Mouse (Mus musculus) lung, postnatal 10 days (tissue): ENCODE data around the gene Pbx4.
A peak's percentile ranks its signal among the peaks of the same experiment; 100 is the strongest.

Source experiments
- DNase-seq: peaks from one replicate; pipeline ENCODE4 v3.0.0; 2021

The Pbx4 gene

GRCm38 (mm10) chr8:69901484-69902162, 69.3 kb downstream of the Pbx4 start:
- peak; percentile 98 for DNase-seq

- DNase-seq: peak; percentile 30
Measured at GRCm38 (mm10) chr8:69902163-69903062, 70.1 kb downstream of the Pbx4 start, which contains the start of the genes Tssk6, Ndufa13 and Yjefn3. TSS of gene Tssk6 (plus strand) at chr8:69902184. TSS of gene Ndufa13 (minus strand) at chr8:69902558. TSS of gene Yjefn3 (minus strand) at chr8:69902712.

DNA sequence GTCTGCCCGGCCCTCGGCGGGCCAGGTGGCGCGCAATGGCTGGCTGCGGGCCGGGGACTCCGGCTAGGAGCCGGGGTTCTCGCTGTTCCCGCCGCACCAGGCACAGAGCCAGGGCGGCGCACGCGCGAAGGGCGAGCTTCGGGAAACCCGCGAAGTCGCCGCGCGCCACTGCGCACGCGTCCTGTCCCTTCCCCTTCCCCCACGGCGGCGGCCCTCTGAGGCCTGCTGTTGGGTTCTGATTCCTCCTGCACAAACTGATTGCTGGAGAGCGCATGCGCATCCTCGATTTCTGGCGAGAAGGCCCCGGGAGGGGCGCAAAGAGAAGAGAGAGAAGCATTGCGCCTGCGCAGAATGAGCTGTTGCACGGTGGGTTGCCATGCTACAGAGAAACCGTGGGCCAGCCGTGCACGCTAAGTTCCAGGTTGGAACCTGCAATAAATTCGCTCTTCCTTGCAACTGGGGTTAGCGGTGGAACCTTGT, 70.8 kb downstream of the Pbx4 start:
- DNase-seq: peak; percentile 99

DNA sequence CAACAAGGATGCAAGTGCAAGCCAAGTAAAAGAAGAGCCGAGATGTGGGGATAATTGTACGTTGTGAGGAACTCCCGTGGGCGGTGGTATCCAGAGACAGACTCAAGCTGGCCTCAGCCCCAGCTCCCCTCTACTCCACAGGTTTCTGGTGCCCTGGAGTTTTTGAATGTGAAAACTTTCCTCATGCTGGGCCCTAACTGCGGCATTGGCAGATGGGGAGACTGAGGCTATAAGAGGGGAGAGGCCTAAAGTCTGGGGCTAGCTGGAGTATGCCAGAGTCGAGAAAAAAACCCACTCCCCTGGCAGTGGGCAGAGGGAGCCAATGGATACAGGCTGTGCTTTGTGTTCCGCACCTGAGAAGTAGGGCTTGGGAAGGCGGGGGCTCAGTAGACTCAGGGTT, 71.8 kb downstream of the Pbx4 start:
- DNase-seq: no peak

DNA sequence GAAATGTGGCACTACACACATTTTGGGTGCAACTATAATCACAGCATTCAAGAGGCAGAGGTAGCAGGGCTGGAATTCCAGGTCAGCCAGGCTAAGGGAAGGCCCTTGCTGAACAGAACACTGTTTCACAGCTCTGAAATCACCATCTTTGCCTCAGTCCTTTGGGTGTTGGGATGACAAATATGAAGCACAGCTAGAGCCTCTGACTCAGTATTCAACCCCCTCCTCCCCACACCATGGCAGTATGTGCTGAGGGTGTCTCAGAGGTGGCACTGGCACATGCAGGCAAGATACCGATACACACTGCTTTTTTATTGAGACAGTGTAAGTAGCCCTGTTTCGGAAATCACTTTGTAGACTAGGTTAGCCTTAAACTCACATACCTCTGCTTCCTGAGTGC, 74.0 kb downstream of the Pbx4 start:
- no peak for DNase-seq

DNA sequence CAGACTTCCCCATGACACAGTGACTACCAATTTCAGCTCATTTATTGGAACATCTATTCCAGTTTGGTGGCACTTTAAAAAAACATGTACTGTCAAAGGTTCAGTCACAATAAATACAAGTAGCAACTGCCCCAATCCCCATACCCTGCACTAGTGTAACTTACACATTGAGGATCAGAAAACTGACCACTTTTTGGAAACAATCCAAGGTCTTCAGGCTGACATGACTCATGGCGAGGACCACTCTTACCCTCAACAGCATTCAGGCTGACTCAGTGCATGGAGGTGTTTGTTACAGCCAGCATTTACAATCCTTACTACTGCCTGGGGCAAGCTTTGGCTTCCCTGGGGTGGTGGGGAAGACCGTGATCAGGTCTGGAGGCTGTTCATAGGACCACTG, 74.8 kb downstream of the Pbx4 start:
- no peak for DNase-seq

DNA sequence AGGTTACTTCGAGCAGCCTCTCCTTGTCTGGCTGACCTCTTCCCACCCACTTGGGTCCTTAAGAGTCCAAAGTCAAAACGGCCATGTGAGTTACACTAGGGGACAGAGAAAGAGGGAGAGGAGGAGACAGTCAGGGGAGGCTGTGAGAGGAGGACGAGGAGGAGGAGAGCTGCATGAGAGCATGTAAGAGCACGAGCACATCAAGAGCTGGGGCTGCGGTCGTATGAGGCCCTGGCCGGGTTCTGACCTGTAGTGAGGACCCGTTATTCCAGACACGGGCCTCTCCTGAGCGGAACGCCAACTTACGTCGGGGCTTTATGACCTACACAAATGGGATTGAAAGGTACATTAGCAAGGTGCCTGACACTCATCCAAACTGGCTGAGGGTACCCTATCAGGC, 79.6 kb downstream of the Pbx4 start:
- no peak for DNase-seq

DNA sequence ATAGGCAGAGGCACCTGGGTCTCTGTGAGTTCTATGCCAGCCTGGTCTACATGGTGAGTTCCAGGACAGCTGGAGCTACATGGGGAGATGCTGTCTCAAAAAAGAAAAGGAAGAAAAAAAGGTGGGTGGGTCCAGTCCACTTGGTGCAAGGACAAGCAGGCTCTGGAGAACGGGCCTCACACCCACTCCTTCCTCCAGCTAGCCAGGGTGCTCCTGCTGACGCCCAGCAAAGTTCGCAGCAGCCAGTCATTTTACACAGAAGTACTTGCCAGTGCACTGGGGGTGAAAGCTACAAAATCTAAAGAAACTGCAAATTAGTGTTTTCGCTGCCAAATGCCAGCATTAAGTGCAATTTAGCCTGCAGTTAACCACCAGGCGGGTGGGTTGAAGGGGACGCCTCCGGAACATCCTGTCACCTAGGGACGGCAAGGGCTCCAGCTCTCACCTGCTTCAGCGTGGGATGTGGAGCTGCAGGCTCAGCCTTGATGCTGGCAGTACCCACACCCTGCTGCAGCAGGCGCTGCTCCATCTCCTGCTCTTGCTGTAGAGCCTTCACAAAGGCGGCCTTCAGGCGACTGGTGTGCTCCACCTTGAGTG, 80.3 kb downstream of the Pbx4 start:
- no peak for DNase-seq

- DNase-seq: no peak
Measured at GRCm38 (mm10) chr8:69914526-69914925, 82.2 kb downstream of the Pbx4 start.

- DNase-seq: peak; percentile 48
Measured at GRCm38 (mm10) chr8:69915748-69916147, 83.5 kb downstream of the Pbx4 start.

DNA sequence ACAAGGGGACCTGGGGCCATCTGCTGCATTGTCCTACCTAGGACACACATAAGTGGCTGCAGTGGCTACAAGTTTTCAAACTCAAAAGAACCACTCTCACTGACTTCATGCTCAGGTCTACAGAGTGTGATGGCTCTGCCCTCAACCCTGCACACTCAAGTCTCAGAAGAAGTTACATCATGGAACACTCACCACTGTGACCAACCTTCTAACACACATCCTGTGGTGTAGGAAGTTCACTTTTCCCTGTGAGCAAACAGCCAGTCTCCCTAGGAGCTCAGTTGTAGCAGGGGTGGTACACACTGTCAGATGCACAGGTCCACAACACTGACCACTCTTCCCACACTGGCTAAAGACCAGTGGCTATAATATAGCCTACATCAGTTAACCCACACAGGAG, 86.2 kb downstream of the Pbx4 start:
- DNase-seq: no peak

DNA sequence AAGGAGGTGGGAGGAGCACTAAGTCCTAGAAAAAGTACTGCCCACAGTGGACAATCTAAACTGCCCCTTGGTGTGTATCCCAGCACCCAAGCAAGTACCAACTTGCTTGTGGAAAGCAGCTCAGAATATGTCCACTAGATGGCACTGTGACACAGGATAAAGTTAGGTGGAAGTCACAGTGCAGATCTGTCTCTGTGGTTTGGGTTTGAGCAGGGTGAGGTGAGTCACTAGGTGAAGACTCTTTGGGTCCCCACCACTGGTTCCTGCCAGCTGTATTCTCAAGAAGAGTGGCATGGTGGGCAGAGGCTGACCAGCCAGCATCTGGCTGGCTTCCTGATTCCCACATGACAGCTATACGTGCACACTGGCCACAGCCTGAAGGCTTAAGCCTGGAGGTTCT, 86.7 kb downstream of the Pbx4 start:
- DNase-seq: peak; percentile 89

DNA sequence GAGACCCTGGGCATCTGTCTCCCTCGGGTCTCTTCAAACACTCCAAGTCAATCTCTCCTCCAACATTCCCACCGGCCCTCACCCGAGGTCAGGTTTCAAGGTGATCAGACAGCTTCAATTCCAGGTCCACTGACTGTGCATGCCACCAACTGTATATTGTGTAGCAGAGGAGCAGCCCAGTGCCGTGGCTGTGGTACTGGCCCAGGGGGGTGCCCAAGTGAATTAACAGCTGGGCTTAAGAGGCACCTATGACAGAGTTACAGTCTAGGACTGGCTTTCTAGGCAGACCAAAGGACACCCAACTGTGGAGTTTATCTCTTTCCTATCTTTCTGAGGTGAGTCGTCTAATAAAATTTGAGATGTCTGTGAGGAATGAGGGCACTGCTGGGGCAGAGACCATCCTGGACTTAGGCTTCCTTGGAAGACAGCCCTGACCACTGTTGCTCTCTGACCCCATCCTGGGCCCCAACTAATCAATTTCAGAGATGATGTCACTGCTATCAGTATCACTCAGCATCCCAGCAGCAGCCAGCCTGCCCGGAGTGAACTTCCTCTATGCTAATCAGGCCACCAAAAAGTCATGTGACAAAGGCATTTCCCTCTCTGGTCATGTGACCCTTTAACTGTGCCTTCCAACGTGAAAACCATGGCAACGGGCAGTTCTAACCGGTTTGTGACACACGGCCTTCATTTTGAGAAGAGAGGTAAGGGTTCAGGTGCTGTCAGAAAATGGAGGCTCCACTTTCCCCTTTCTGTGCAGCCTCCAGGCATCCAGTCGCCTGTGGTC, 87.8 kb downstream of the Pbx4 start:
- DNase-seq: peak; percentile 87

GRCm38 (mm10) chr8:69921141-69921540, 88.8 kb downstream of the Pbx4 start:
- no peak for DNase-seq
